Mouse (Mus musculus): ENCODE measurements around the gene Fxyd4. TPM values are rescaled to one million over a fixed set of nuclear protein-coding genes. Genes with fewer than 3 reads are reported as not detected.
A peak's percentile ranks its signal among the peaks of the same experiment; 100 is the strongest.

Gene Fxyd4
- not detected in 2 replicates for total RNA-seq (2021)
- long read RNA-seq = 0 reads

- DNase-seq = no peak
These were observed at the start of gene Fxyd4 for GRCm38 (mm10) chr6:117937222-117937932. Gene Fxyd4 (minus strand): TSS chr6:117937692.

- no peak for DNase-seq
These were observed 49.7 kb upstream of the Fxyd4 start for GRCm38 (mm10) chr6:117987173-117987572.

GRCm38 (mm10) chr6:117966729-117967128 is 29.2 kb upstream of the Fxyd4 start:
- no peak for DNase-seq

- no peak for DNase-seq
These were observed 25.7 kb upstream of the Fxyd4 start for GRCm38 (mm10) chr6:117963201-117963600.

GRCm38 (mm10) chr6:117956851-117957501 is 19.5 kb upstream of the Fxyd4 start:
- DNase-seq = no peak

- no peak for DNase-seq
These were observed 18.7 kb upstream of the Fxyd4 start for GRCm38 (mm10) chr6:117956161-117956560.

GRCm38 (mm10) chr6:117952330-117952729 is 14.8 kb upstream of the Fxyd4 start:
- no peak for DNase-seq

- no peak for DNase-seq
These were observed 6.4 kb upstream of the Fxyd4 start for GRCm38 (mm10) chr6:117943899-117944298.

- no peak for DNase-seq
These were observed 5.3 kb upstream of the Fxyd4 start for GRCm38 (mm10) chr6:117942769-117943168.

- DNase-seq = no peak
These were observed 1.5 kb upstream of the Fxyd4 start for GRCm38 (mm10) chr6:117938951-117939350.

GRCm38 (mm10) chr6:117935681-117936612 is 1.5 kb downstream of the Fxyd4 start:
- no peak for DNase-seq

GRCm38 (mm10) chr6:117934301-117934700 is 3.2 kb downstream of the Fxyd4 start:
- no peak for DNase-seq

- peak; percentile 46 for DNase-seq
These were observed 5.0 kb downstream of the Fxyd4 start for GRCm38 (mm10) chr6:117932325-117933051.

GRCm38 (mm10) chr6:117929945-117930655 is 7.4 kb downstream of the Fxyd4 start:
- DNase-seq = no peak

- no peak for DNase-seq
These were observed 8.7 kb downstream of the Fxyd4 start for GRCm38 (mm10) chr6:117928746-117929145.

- DNase-seq = no peak
These were observed 9.5 kb downstream of the Fxyd4 start for GRCm38 (mm10) chr6:117927955-117928354.

- DNase-seq = no peak
These were observed 10.5 kb downstream of the Fxyd4 start for GRCm38 (mm10) chr6:117926871-117927491.

- no peak for DNase-seq
These were observed 15.5 kb downstream of the Fxyd4 start for GRCm38 (mm10) chr6:117922041-117922440.

- DNase-seq = no peak
These were observed 16.5 kb downstream of the Fxyd4 start for GRCm38 (mm10) chr6:117920659-117921640.

- DNase-seq = no peak
These were observed 19.4 kb downstream of the Fxyd4 start for GRCm38 (mm10) chr6:117918043-117918442.

Data from adrenal gland, postnatal 25 days (tissue).